Mouse (Mus musculus) C2C12 (cell line): ENCODE measurements around the gene Olfr906. TPM values are rescaled to one million over a fixed set of nuclear protein-coding genes. Genes with fewer than 3 reads are reported as not detected.

Experiments used
- H3K27me3 ChIP-seq: one replicate; pipeline ENCODE4 v1.6.1; 2011; ENCODE audit not compliant: control insufficient read depth, insufficient read depth, insufficient read length
- H3K36me3 ChIP-seq: one replicate; pipeline ENCODE4 v1.6.1; 2011; ENCODE audit not compliant: control insufficient read depth, insufficient read depth
- H3K4me3 ChIP-seq: one replicate; pipeline ENCODE4 v1.5.1; 2011; ENCODE audit warnings: mild to moderate bottlenecking, control low read depth; ENCODE audit not compliant: poor library complexity, insufficient read depth, severe bottlenecking
- H3K79me2 ChIP-seq: one replicate; pipeline ENCODE4 v1.6.1; 2011; ENCODE audit not compliant: control insufficient read depth, insufficient read depth
- H3K79me3 ChIP-seq: one replicate; pipeline ENCODE4 v1.6.1; 2011; ENCODE audit warnings: low read depth, control low read depth
- H3ac ChIP-seq: one replicate; pipeline ENCODE3; 2011; ENCODE audit warnings: low read depth; ENCODE audit not compliant: control insufficient read depth, insufficient read length
- CEBPB ChIP-seq: IDR thresholded peaks from one replicate; pipeline ENCODE4 v1.6.1; 2011; ENCODE audit warnings: low read depth, mild to moderate bottlenecking, control low read depth, moderate library complexity
- CTCF ChIP-seq: IDR thresholded peaks from one replicate; pipeline ENCODE4 v1.5.1; 2011; ENCODE audit not compliant: control insufficient read depth, insufficient read depth, insufficient read length
- FOSL1 ChIP-seq: IDR thresholded peaks from one replicate; pipeline ENCODE4 v1.8.0; 2011; ENCODE audit warnings: mild to moderate bottlenecking, low read length; ENCODE audit not compliant: poor library complexity, insufficient read depth, severe bottlenecking
- MAX ChIP-seq: IDR thresholded peaks from one replicate; pipeline ENCODE4 v1.6.1; 2011; ENCODE audit warnings: mild to moderate bottlenecking, control low read depth
- MYOD1 ChIP-seq: IDR thresholded peaks from one replicate; pipeline ENCODE4 v1.6.1; 2011; ENCODE audit warnings: low read depth; ENCODE audit not compliant: control insufficient read depth, insufficient read length
- MYOG ChIP-seq: IDR thresholded peaks from one replicate; pipeline ENCODE4 v1.6.1; 2011; ENCODE audit not compliant: control insufficient read depth, insufficient read length; ENCODE audit errors: extremely low read depth
- USF1 ChIP-seq: IDR thresholded peaks from one replicate; pipeline ENCODE4 v1.6.1; 2011; ENCODE audit warnings: low read depth, mild to moderate bottlenecking, control low read depth, moderate library complexity
- long read RNA-seq, 2 experiments: library from polyadenylated mRNA; unstranded; transcript quantifications; one replicate each; pipeline ENCODE4 v2.0.0; 2019 to 2020
- polyA plus RNA-seq: library from polyadenylated mRNA; unstranded; fragments of >200 nt; fragmentation: generic; extraction: Trizol; gene quantifications from one replicate; pipeline ENCODE4 v1.2.1, GENCODE M21; 2012; ENCODE audit warnings: missing spikeins

Olfr906 gene
- not detected for polyA plus RNA-seq
- long read RNA-seq, experiment 1: 0 reads
- long read RNA-seq, experiment 2: 0 reads

DNA sequence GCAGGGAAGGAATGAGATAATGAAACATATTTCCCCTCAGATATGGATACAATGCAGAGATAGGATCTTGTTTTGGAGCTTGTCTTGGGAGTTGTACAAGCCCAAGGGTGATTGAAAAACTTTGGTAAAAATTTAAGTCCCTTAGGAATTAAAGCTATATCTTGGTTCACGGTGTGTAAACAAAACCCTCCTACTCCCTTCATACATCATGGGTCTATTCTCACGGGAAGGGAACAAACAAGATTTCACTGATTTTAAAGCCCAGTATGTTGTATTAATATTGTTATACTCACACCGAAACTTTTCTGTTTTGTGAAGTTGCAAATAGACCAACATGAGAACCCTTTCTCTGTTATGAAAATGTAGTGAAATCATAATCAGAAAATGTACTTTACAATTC is at the start of gene Olfr906:
Gene Olfr906, plus strand, starts transcription at position 301 of the 400 bp plus-strand sequence.
- Histone ChIP-seq H3K27me3 (no peaks in the 10 kb centered on the region), H3K79me3 (no peaks in the 10 kb centered on the region), H3K4me3 (no peak within 1 kb of the TSS), H3ac (no peak within 1 kb of the TSS), H3K79me2 (no peaks in the 10 kb centered on the region), H3K36me3 (no peaks in the 10 kb centered on the region)
- no peak for TF ChIP-seq CTCF
- TF ChIP-seq USF1: no peak
- TF ChIP-seq MYOD1: no peak
- no peak for TF ChIP-seq MYOG
- no peak for TF ChIP-seq FOSL1
- no peak for TF ChIP-seq MAX
- no peak for TF ChIP-seq CEBPB

DNA sequence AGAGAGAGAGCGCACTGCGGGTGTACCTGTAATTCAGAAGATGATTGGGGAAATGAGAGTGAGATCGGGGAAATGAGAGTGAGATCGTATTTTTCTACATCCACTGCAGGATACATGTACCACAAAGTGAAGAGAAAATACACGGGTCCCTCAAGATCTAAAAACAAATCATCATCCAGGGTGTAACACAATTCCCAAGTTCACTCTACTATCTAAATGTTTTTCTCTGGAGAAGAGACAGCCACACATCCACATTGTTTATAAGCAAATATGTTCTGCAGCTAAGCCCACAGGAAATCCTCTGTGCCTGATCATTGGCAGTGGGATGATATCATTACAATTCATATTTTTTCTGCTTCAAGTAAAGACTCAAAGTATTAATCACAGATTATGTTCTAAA is 39.5 kb upstream of the Olfr906 start, which contains the start of gene Olfr902:
Gene Olfr902, plus strand, starts transcription at position 301 of the 400 bp plus-strand sequence.
- no peak within 1 kb of the TSS for H3K4me3 ChIP-seq
- H3K27me3 ChIP-seq: no peaks in the 10 kb centered on the region
- no peaks in the 10 kb centered on the region for H3K79me3 ChIP-seq
- H3K36me3 ChIP-seq: no peaks in the 10 kb centered on the region
- H3K79me2 ChIP-seq: no peaks in the 10 kb centered on the region
- H3ac ChIP-seq: no peak within 1 kb of the TSS
- TF ChIP-seq FOSL1 (no peak), MYOD1 (no peak), MYOG (no peak), CEBPB (no peak), USF1 (no peak), CTCF (no peak)

GRCm38 (mm10) chr9:38462844-38463243 is 24.0 kb upstream of the Olfr906 start, which contains the start of gene Olfr904:
Gene Olfr904 (plus strand): TSS chr9:38463144.
- Histone ChIP-seq H3K36me3 (no peaks in the 10 kb centered on the region), H3K27me3 (no peaks in the 10 kb centered on the region), H3K79me2 (no peaks in the 10 kb centered on the region), H3K79me3 (no peaks in the 10 kb centered on the region), H3K4me3 (no peak within 1 kb of the TSS), H3ac (no peak within 1 kb of the TSS)
- TF ChIP-seq MAX (no peak), USF1 (no peak), FOSL1 (no peak), CEBPB (no peak), MYOD1 (no peak), MYOG (no peak), CTCF (no peak)

GRCm38 (mm10) chr9:38470807-38471206 is 16.1 kb upstream of the Olfr906 start, which contains the start of gene Olfr905:
Gene Olfr905 (plus strand): TSS chr9:38471107.
- no peak within 1 kb of the TSS for H3ac ChIP-seq
- H3K79me3 ChIP-seq: no peaks in the 10 kb centered on the region
- no peaks in the 10 kb centered on the region for H3K27me3 ChIP-seq
- H3K4me3 ChIP-seq: no peak within 1 kb of the TSS
- H3K79me2 ChIP-seq: no peaks in the 10 kb centered on the region
- no peaks in the 10 kb centered on the region for H3K36me3 ChIP-seq
- TF ChIP-seq CTCF: no peak

DNA sequence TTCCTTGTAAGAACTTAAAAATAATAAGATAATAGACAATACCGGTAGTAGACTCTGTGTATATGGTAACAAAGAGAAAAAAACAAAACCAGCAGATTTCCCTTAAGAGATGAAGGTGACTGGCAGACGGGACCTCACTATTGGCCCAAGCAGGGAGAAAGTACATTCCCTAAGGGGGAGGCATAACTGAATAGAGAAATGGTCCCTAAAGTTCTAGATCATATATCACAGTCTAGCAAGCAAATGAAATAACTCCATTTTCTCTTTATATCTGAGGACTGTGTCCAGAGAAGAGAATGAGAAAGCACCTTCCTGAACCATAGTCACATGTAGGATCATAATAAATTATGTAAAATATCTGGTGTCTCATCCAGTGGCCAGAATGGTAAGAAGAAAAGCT is 8.6 kb downstream of the Olfr906 start, which contains the start of gene Olfr907:
Gene Olfr907, plus strand, starts transcription at position 301 of the 400 bp plus-strand sequence.
- no peaks in the 10 kb centered on the region for H3K79me2 ChIP-seq
- no peak for TF ChIP-seq USF1
- TF ChIP-seq MYOG: no peak
- TF ChIP-seq MYOD1: no peak
- no peak for TF ChIP-seq CTCF
- no peak for TF ChIP-seq MAX
- TF ChIP-seq CEBPB: no peak
- no peak for TF ChIP-seq FOSL1
- H3K4me3 ChIP-seq: no peak within 1 kb of the TSS
- no peak within 1 kb of the TSS for H3ac ChIP-seq
- no peaks in the 10 kb centered on the region for H3K27me3 ChIP-seq
- H3K36me3 ChIP-seq: no peaks in the 10 kb centered on the region
- H3K79me3 ChIP-seq: no peaks in the 10 kb centered on the region

GRCm38 (mm10) chr9:38512353-38512752 is 25.5 kb downstream of the Olfr906 start:
- no peaks in the 10 kb centered on the region for H3K79me3 ChIP-seq
- TF ChIP-seq MAX (no peak), CTCF (no peak), USF1 (no peak), MYOG (no peak), FOSL1 (no peak)
- H3ac ChIP-seq: no peak overlapping the region
- no peaks in the 10 kb centered on the region for H3K36me3 ChIP-seq
- H3K4me3 ChIP-seq: no peak overlapping the region
- no peaks in the 10 kb centered on the region for H3K27me3 ChIP-seq
- no peaks in the 10 kb centered on the region for H3K79me2 ChIP-seq
